Mouse (Mus musculus): ENCODE measurements at regions not wholly inside any gene's neighbourhood (a gene's known extent, or its start where the extent isn't known, plus 50 kb on each side); places are given as distances from the start of the nearest gene placed in this dataset.
A peak's percentile ranks its signal among the peaks of the same experiment; 100 is the strongest.

- Histone ChIP-seq H3K27ac (ENCODE audit: poor library complexity, severe bottlenecking) (no peak overlapping the region), H3K27me3 (replicated peaks) (peaks cover 36% of the 10 kb centered on the region)
- WGBS = 79% methylated on average over 10 of the region's 10 CpGs
Measured at GRCm38 (mm10) chr12:112265289-112265969, 119.4 kb downstream of the Kif26a start.

GRCm38 (mm10) chr12:112274026-112274425, 128.0 kb downstream of the Kif26a start:
- Histone ChIP-seq H3K9ac (no peak overlapping the region), H3K27ac (ENCODE audit: poor library complexity, severe bottlenecking) (no peak overlapping the region), H3K4me2 (no peak overlapping the region), H3K4me1 (replicated peaks) (peaks cover 27% of the 10 kb centered on the region), H3K36me3 (no peaks in the 10 kb centered on the region), H3K27me3 (replicated peaks) (0 out of 2 replicates have a peak, but pooled peaks cover 10% of the 10 kb centered on the region), H3K9me3 (replicated peaks) (no peaks in the 10 kb centered on the region), H3K4me3 (no peak overlapping the region)
- 79% methylated on average over 6 of the region's 6 CpGs for WGBS
- no peak for ATAC-seq (ENCODE audit: insufficient number of reproducible peaks, low FRiP score)

More at GRCm38 (mm10) chr12:112265289-112265969, 119.4 kb downstream of the Kif26a start:
- H3K4me3 ChIP-seq = no peak overlapping the region
- no peak overlapping the region for H3K9ac ChIP-seq
- H3K9me3 ChIP-seq (replicated peaks) = no peaks in the 10 kb centered on the region
- no peaks in the 10 kb centered on the region for H3K36me3 ChIP-seq
- no peak overlapping the region for H3K4me2 ChIP-seq
- ATAC-seq (ENCODE audit: insufficient number of reproducible peaks, low FRiP score) = no peak
- peaks cover under 1% of the 10 kb centered on the region; the same call in 1 of the 2 replicates for H3K4me1 ChIP-seq (replicated peaks)

GRCm38 (mm10) chr12:112274756-112275155, 128.7 kb downstream of the Kif26a start:
- peaks cover 29% of the 10 kb centered on the region for H3K4me1 ChIP-seq (replicated peaks)
- no peak overlapping the region for H3K4me2 ChIP-seq
- WGBS = 39% methylated on average over 11 of the region's 11 CpGs
- H3K27ac ChIP-seq (ENCODE audit: poor library complexity, severe bottlenecking) = no peak overlapping the region; the same call in 1 of the 2 replicates
- no peak overlapping the region for H3K4me3 ChIP-seq
- no peak overlapping the region for H3K9ac ChIP-seq
- 0 out of 2 replicates have a peak, but pooled peaks cover 14% of the 10 kb centered on the region for H3K27me3 ChIP-seq (replicated peaks)
- H3K9me3 ChIP-seq (replicated peaks) = no peaks in the 10 kb centered on the region
- ATAC-seq (ENCODE audit: insufficient number of reproducible peaks, low FRiP score) = no peak
- H3K36me3 ChIP-seq = no peaks in the 10 kb centered on the region

- no peak for ATAC-seq (ENCODE audit: insufficient number of reproducible peaks, low FRiP score)
- no peaks in the 10 kb centered on the region for H3K9me3 ChIP-seq (replicated peaks)
Measured at GRCm38 (mm10) chr12:112276651-112277050, 130.6 kb downstream of the Kif26a start.

GRCm38 (mm10) chr12:112277511-112277910, 131.5 kb downstream of the Kif26a start:
- peaks cover 39% of the 10 kb centered on the region for H3K4me1 ChIP-seq (replicated peaks)
- H3K9me3 ChIP-seq (replicated peaks) = no peaks in the 10 kb centered on the region
- H3K36me3 ChIP-seq = no peaks in the 10 kb centered on the region
- H3K27me3 ChIP-seq (replicated peaks) = 0 out of 2 replicates have a peak, but pooled peaks cover 14% of the 10 kb centered on the region
- WGBS = 75% methylated on average over 14 of the region's 14 CpGs
- H3K4me2 ChIP-seq = no peak overlapping the region
- ATAC-seq (ENCODE audit: insufficient number of reproducible peaks, low FRiP score) = no peak
- H3K9ac ChIP-seq = no peak overlapping the region
- H3K27ac ChIP-seq (ENCODE audit: poor library complexity, severe bottlenecking) = no peak overlapping the region
- H3K4me3 ChIP-seq = no peak overlapping the region

More at GRCm38 (mm10) chr12:112276651-112277050, 130.6 kb downstream of the Kif26a start:
- WGBS = 42% methylated on average over 7 of the region's 7 CpGs
- Histone ChIP-seq H3K4me3 (no peak overlapping the region), H3K9ac (no peak overlapping the region), H3K4me1 (replicated peaks) (peaks cover 39% of the 10 kb centered on the region), H3K27ac (ENCODE audit: poor library complexity, severe bottlenecking) (no peak overlapping the region), H3K36me3 (no peaks in the 10 kb centered on the region), H3K27me3 (replicated peaks) (0 out of 2 replicates have a peak, but pooled peaks cover 14% of the 10 kb centered on the region), H3K4me2 (no peak overlapping the region)

- H3K36me3 ChIP-seq = no peaks in the 10 kb centered on the region
- ATAC-seq (ENCODE audit: insufficient number of reproducible peaks, low FRiP score) = no peak
- no peak overlapping the region for H3K4me2 ChIP-seq
- H3K4me1 ChIP-seq (replicated peaks) = peaks cover 15% of the 10 kb centered on the region
- H3K27ac ChIP-seq (ENCODE audit: poor library complexity, severe bottlenecking) = no peak overlapping the region
- no peaks in the 10 kb centered on the region for H3K27me3 ChIP-seq (replicated peaks)
- no peak overlapping the region for H3K4me3 ChIP-seq
- H3K9ac ChIP-seq = no peak overlapping the region
- no peaks in the 10 kb centered on the region for H3K9me3 ChIP-seq (replicated peaks)
- 50% methylated on average over 15 of the region's 15 CpGs for WGBS
Measured at GRCm38 (mm10) chr12:112285096-112285495, 139.1 kb downstream of the Kif26a start.

GRCm38 (mm10) chr12:112288786-112289185, 142.8 kb downstream of the Kif26a start:
- WGBS = 84% methylated on average over 3 of the region's 3 CpGs
- no peak for ATAC-seq (ENCODE audit: insufficient number of reproducible peaks, low FRiP score)
- H3K36me3 ChIP-seq = no peaks in the 10 kb centered on the region
- H3K9me3 ChIP-seq (replicated peaks) = no peaks in the 10 kb centered on the region
- no peak overlapping the region for H3K4me3 ChIP-seq
- H3K27me3 ChIP-seq (replicated peaks) = peaks cover 6% of the 10 kb centered on the region; the same call in 1 of the 2 replicates
- H3K4me2 ChIP-seq = no peak overlapping the region
- H3K9ac ChIP-seq = no peak overlapping the region
- no peak overlapping the region for H3K27ac ChIP-seq (ENCODE audit: poor library complexity, severe bottlenecking)
- H3K4me1 ChIP-seq (replicated peaks) = peaks cover 25% of the 10 kb centered on the region

GRCm38 (mm10) chr12:112290299-112290698, 144.3 kb downstream of the Kif26a start:
- Histone ChIP-seq H3K27me3 (replicated peaks) (peaks cover 6% of the 10 kb centered on the region; the same call in 1 of the 2 replicates), H3K9me3 (replicated peaks) (no peaks in the 10 kb centered on the region), H3K4me3 (no peak overlapping the region), H3K4me2 (no peak overlapping the region), H3K27ac (ENCODE audit: poor library complexity, severe bottlenecking) (no peak overlapping the region), H3K36me3 (no peaks in the 10 kb centered on the region), H3K9ac (no peak overlapping the region), H3K4me1 (replicated peaks) (peaks cover 29% of the 10 kb centered on the region)
- ATAC-seq (ENCODE audit: insufficient number of reproducible peaks, low FRiP score) = no peak
- 92% methylated on average over 9 of the region's 9 CpGs for WGBS

GRCm38 (mm10) chr12:112291748-112292561, 145.9 kb downstream of the Kif26a start:
- peak; percentile 30; the same call in 1 of the 2 replicates for ATAC-seq (ENCODE audit: insufficient number of reproducible peaks, low FRiP score)
- H3K36me3 ChIP-seq = no peaks in the 10 kb centered on the region
- H3K9ac ChIP-seq = no peak overlapping the region
- 0 out of 2 replicates have a peak overlapping the region, but pooled peaks have one; percentile 35 for H3K4me2 ChIP-seq
- peaks cover 32% of the 10 kb centered on the region for H3K4me1 ChIP-seq (replicated peaks)
- H3K27ac ChIP-seq (ENCODE audit: poor library complexity, severe bottlenecking) = no peak overlapping the region
- WGBS = 17% methylated on average over 16 of the region's 16 CpGs
- no peak overlapping the region for H3K4me3 ChIP-seq
- H3K9me3 ChIP-seq (replicated peaks) = no peaks in the 10 kb centered on the region
- H3K27me3 ChIP-seq (replicated peaks) = peaks cover 6% of the 10 kb centered on the region; the same call in 1 of the 2 replicates

- Histone ChIP-seq H3K9ac (no peak overlapping the region), H3K27ac (ENCODE audit: poor library complexity, severe bottlenecking) (no peak overlapping the region), H3K27me3 (replicated peaks) (peaks cover 6% of the 10 kb centered on the region; the same call in 1 of the 2 replicates), H3K4me2 (no peak overlapping the region), H3K36me3 (no peaks in the 10 kb centered on the region), H3K9me3 (replicated peaks) (no peaks in the 10 kb centered on the region), H3K4me3 (no peak overlapping the region), H3K4me1 (replicated peaks) (peaks cover 28% of the 10 kb centered on the region)
- ATAC-seq (ENCODE audit: insufficient number of reproducible peaks, low FRiP score) = no peak
- 80% methylated on average over 13 of the region's 13 CpGs for WGBS
Measured at GRCm38 (mm10) chr12:112293105-112293504, 147.1 kb downstream of the Kif26a start.

GRCm38 (mm10) chr12:112295337-112295941, 149.4 kb downstream of the Kif26a start:
- no peak overlapping the region for H3K4me3 ChIP-seq
- no peak overlapping the region for H3K9ac ChIP-seq
- no peak for ATAC-seq (ENCODE audit: insufficient number of reproducible peaks, low FRiP score)
- H3K27me3 ChIP-seq (replicated peaks) = peaks cover 17% of the 10 kb centered on the region
- no peaks in the 10 kb centered on the region for H3K36me3 ChIP-seq
- 62% methylated on average over 6 of the region's 6 CpGs for WGBS
- no peak overlapping the region for H3K4me2 ChIP-seq
- peaks cover 24% of the 10 kb centered on the region for H3K4me1 ChIP-seq (replicated peaks)
- no peak overlapping the region for H3K27ac ChIP-seq (ENCODE audit: poor library complexity, severe bottlenecking)
- H3K9me3 ChIP-seq (replicated peaks) = no peaks in the 10 kb centered on the region

All from heart, embryonic 12.5 days (tissue).